Mouse (Mus musculus) heart, adult 2 months (tissue): ENCODE results near the gene Mtf2.
"Not testable (repeated sequence)": the region's sequence is repeated elsewhere in the genome, so short reads cannot be mapped to it uniquely, and the experiment has no call there.

Experiments
- CTCF ChIP-seq: fragments of 200-600 bp; IDR thresholded peaks from 2 replicates; pipeline ENCODE4 v1.8.1; 2022; ENCODE audit warnings: antibody characterized with exemption, mild to moderate bottlenecking, moderate library complexity
- POLR2A ChIP-seq: fragments of 200-500 bp; IDR thresholded peaks from 2 replicates; pipeline ENCODE4 v1.6.1; 2011; ENCODE audit warnings: mild to moderate bottlenecking, low read depth, low read length, control low read depth; ENCODE audit not compliant: insufficient read depth

DNA sequence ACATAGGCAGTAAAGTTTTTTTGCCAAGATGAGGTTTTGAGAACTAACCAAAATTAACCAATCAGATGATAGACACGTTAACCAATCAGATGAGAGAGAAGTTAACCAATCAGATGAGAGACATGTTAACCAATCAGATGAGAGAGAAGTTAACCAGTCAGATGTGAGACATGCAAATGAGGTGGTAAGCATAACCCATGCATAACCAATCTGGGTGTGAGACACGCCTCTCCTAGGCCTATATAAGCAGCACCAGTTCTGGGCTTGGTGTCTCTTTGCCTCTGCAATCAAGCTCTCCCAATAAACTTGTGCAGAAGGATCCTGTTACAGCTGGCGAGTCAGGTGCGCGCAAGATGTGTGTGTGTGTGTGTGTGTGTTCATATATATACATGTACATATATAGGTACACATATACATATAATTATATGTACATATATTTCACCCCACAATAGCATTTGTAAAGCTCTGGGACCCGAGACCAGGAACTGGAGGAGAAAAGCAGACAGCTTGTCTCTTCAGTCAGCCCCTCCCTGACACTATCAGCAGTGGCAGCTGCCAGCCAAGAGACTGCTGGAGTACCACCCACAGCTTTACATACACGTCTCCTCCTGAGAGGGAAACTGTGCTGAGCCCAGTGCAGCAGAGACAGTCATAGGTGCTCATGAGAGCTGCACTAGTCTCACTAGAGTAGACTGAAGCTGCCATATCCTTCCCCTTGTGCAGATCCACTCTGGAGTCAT, 36.5 kb upstream of the Mtf2 start:
- not testable (repeated sequence) for TF ChIP-seq CTCF, POLR2A
